Mouse (Mus musculus) thymus, adult 2 months (tissue): ENCODE measurements around the gene Bud31.

Experiments used
- CTCF ChIP-seq: fragments of 200-500 bp; IDR thresholded peaks from 2 replicates; pipeline ENCODE4 v1.5.1; 2012; ENCODE audit warnings: mild to moderate bottlenecking, control low read depth, low read length, moderate library complexity, borderline replicate concordance; ENCODE audit not compliant: control insufficient read depth, poor library complexity, insufficient read depth; ENCODE audit errors: extremely low read depth
- POLR2A ChIP-seq: fragments of 200-500 bp; IDR thresholded peaks from 2 replicates; pipeline ENCODE4 v1.6.1; 2012; ENCODE audit warnings: mild to moderate bottlenecking, low read length, control low read depth, moderate library complexity; ENCODE audit not compliant: control insufficient read depth, poor library complexity, insufficient read depth; ENCODE audit errors: extremely low read depth

- TF ChIP-seq CTCF (no peak), POLR2A (no peak)
Measured at GRCm38 (mm10) chr5:145178461-145178980, 38.4 kb downstream of the Bud31 start.
